Mouse (Mus musculus) hindbrain, embryonic 11.5 days (tissue): Measurements from ENCODE around the gene 2410137M14Rik. TPM values are rescaled to one million over a fixed set of nuclear protein-coding genes. Genes with fewer than 3 reads are reported as not detected.

Experiments used
- ATAC-seq: fragments of 200-750 bp; cut with Nextera tagmentation; 2 replicates; pipeline ENCODE4 v1.8.0; 2017; ENCODE audit warnings: mild to moderate bottlenecking, moderate TSS enrichment, moderate library complexity; ENCODE audit not compliant: low FRiP score
- DNase-seq: peaks from one replicate; pipeline ENCODE4 v3.0.0-alpha.2; 2015; ENCODE audit warnings: low spot score
- H3K27ac ChIP-seq: fragments of 300-500 bp; sonication (generic); 2 replicates; pipeline ENCODE4 v1.5.1; 2014; ENCODE audit warnings: mild to moderate bottlenecking, low read depth, low read length
- H3K27me3 ChIP-seq: fragments of 300-500 bp; sonication (generic); 2 replicates; pipeline ENCODE4 v1.6.1; 2014; ENCODE audit warnings: mild to moderate bottlenecking, low read length, moderate library complexity, mixed read lengths; ENCODE audit not compliant: control insufficient read depth, insufficient read depth
- H3K36me3 ChIP-seq: fragments of 300-500 bp; sonication (generic); 2 replicates; pipeline ENCODE4 v1.6.1; 2014; ENCODE audit warnings: mild to moderate bottlenecking, low read length, moderate library complexity, mixed read lengths; ENCODE audit not compliant: control insufficient read depth, insufficient read depth
- H3K4me1 ChIP-seq: fragments of 300-500 bp; sonication (generic); replicated peaks from 2 replicates; pipeline ENCODE4 v1.6.1; 2014; ENCODE audit warnings: low read length, mixed read lengths; ENCODE audit not compliant: control insufficient read depth, insufficient read depth
- H3K4me2 ChIP-seq: fragments of 300-500 bp; sonication (generic); replicated peaks from 2 replicates; pipeline ENCODE4 v1.6.1; 2014; ENCODE audit warnings: mild to moderate bottlenecking, low read depth, low read length
- H3K4me3 ChIP-seq: fragments of 300-500 bp; sonication (generic); 2 replicates; pipeline ENCODE4 v1.5.1; 2014; ENCODE audit warnings: low read depth, low read length
- H3K9ac ChIP-seq: fragments of 300-500 bp; sonication (generic); 2 replicates; pipeline ENCODE4 v1.6.1; 2014; ENCODE audit warnings: low read depth, low read length
- H3K9me3 ChIP-seq: fragments of 300-500 bp; sonication (generic); 2 replicates; pipeline ENCODE4 v1.6.1; 2016; ENCODE audit warnings: low read length; ENCODE audit not compliant: control insufficient read depth
- WGBS: fragments of 180-500 bp; shearing (Covaris S2); extraction: QIAGEN DNeasy Blood & Tissue Kit; methylation state at CpG from one replicate; pipeline ENCODE4 v1.1.7; 2014; 5-methylcytosine and 5-hydroxymethylcytosine counted together
- polyA plus RNA-seq: library from polyadenylated mRNA; unstranded; fragments of >200 nt; fragmentation: Nextera tagmentation; extraction: Ambion mirVana; gene quantifications from 2 replicates; pipeline ENCODE4 v1.2.1, GENCODE M21; 2014

Gene 2410137M14Rik
- polyA plus RNA-seq, 1 experiment from 2014 or later: not detected

GRCm38 (mm10) chr17:36989437-36989836 is 8.4 kb upstream of the 2410137M14Rik start, which contains the start of gene H2-M5:
TSS of gene H2-M5 (minus strand) at chr17:36989537.
- H3K27ac ChIP-seq: no peak within 1 kb of the TSS
- H3K4me3 ChIP-seq: no peak within 1 kb of the TSS
- H3K4me1 ChIP-seq: no peaks in the 10 kb centered on the region
- no peaks in the 10 kb centered on the region for H3K36me3 ChIP-seq
- WGBS: 26% methylated on average over 5 of the region's 5 CpGs
- H3K4me2 ChIP-seq: no peak within 1 kb of the TSS
- ATAC-seq: no peak
- H3K9me3 ChIP-seq: no peaks in the 10 kb centered on the region
- peaks cover 11% of the 10 kb centered on the region for H3K27me3 ChIP-seq
- no peak within 1 kb of the TSS for H3K9ac ChIP-seq
- DNase-seq: no peak

DNA sequence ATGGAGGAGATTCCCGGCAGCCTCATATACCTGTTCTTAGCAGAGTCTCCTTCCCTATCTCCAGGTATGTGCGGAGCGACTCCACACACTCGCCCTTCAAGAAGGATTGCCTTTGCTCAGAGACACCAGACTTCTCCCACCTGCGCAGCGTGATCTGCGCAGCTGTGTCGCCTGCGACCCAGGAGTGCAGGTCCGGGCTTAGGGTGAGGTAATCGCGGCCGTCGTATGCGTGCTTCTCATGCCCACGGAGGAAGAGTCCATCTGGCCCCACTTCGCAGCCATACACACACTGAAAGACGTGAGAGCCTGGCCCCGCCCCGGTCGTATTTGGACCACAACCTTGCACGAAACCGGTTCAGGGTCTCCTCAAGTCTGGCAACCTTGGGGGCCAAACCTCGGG is 7.4 kb upstream of the 2410137M14Rik start:
- H3K27me3 ChIP-seq: peaks cover 11% of the 10 kb centered on the region
- H3K9ac ChIP-seq: no peak overlapping the region
- H3K4me2 ChIP-seq: no peak overlapping the region
- H3K4me1 ChIP-seq: no peaks in the 10 kb centered on the region
- H3K9me3 ChIP-seq: no peaks in the 10 kb centered on the region
- DNase-seq (no peak), ATAC-seq (0 out of 2 replicates have a peak, but pooled peaks have one; percentile 40)
- no peak overlapping the region for H3K27ac ChIP-seq
- WGBS: 9% methylated on average over 24 of the region's 24 CpGs
- H3K36me3 ChIP-seq: no peaks in the 10 kb centered on the region
- no peak overlapping the region for H3K4me3 ChIP-seq

GRCm38 (mm10) chr17:36982253-36983155 is 1.5 kb upstream of the 2410137M14Rik start:
- no peak overlapping the region for H3K27ac ChIP-seq
- 38% methylated on average over 5 of the region's 5 CpGs for WGBS
- DNase-seq: no peak

GRCm38 (mm10) chr17:36981845-36982244 is 808 bp upstream of the 2410137M14Rik start:
- H3K9me3 ChIP-seq: no peaks in the 10 kb centered on the region
- DNase-seq (peak; percentile 25), ATAC-seq (no peak)
- no peaks in the 10 kb centered on the region for H3K27me3 ChIP-seq
- H3K27ac ChIP-seq: no peak overlapping the region
- H3K4me1 ChIP-seq: no peaks in the 10 kb centered on the region
- H3K9ac ChIP-seq: no peak overlapping the region
- H3K4me3 ChIP-seq: no peak overlapping the region
- H3K4me2 ChIP-seq: no peak overlapping the region
- H3K36me3 ChIP-seq: no peaks in the 10 kb centered on the region
- WGBS: 16% methylated on average over 4 of the region's 4 CpGs

More at GRCm38 (mm10) chr17:36982253-36983155, 1.5 kb upstream of the 2410137M14Rik start:
- Histone ChIP-seq H3K4me3 (no peak overlapping the region), H3K9ac (no peak overlapping the region), H3K27me3 (no peaks in the 10 kb centered on the region), H3K9me3 (no peaks in the 10 kb centered on the region), H3K36me3 (no peaks in the 10 kb centered on the region), H3K4me1 (no peaks in the 10 kb centered on the region), H3K4me2 (no peak overlapping the region)
- no peak for ATAC-seq

DNA sequence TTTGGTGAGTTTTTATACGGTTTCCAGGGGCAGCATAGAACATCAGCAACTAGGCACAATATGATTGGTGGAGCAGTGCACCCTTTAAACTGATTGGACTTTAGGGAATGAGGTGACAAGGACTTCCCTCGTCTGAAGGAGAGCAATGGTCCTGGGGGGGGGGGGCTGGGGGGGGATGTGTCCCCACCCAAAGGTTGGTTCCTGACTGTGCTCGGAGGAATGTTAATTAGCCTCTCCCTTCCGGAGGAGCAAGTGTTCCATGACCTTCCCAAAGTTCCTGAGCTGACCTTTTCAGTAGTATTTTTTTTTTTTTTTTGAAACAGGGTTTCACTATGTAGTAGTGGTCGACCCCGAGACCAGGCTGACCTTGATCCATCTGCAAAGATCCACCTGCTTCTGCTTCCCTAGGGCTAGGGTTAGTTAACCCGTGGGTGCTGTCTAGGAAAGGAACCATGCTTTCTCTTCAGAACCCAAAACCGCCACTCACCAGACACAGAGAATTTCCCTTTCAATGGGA is 7.7 kb downstream of the 2410137M14Rik start:
- 76% methylated on average over 8 of the region's 8 CpGs for WGBS
- no peak overlapping the region for H3K27ac ChIP-seq
- no peak for ATAC-seq
- no peak overlapping the region for H3K4me2 ChIP-seq
- DNase-seq: no peak
- no peaks in the 10 kb centered on the region for H3K4me1 ChIP-seq
- no peak overlapping the region for H3K9ac ChIP-seq
- H3K36me3 ChIP-seq: no peaks in the 10 kb centered on the region
- H3K4me3 ChIP-seq: no peak overlapping the region
- no peaks in the 10 kb centered on the region for H3K27me3 ChIP-seq
- H3K9me3 ChIP-seq: no peaks in the 10 kb centered on the region

- Histone ChIP-seq H3K4me3 (no peak overlapping the region), H3K9me3 (no peaks in the 10 kb centered on the region), H3K9ac (no peak overlapping the region), H3K27ac (no peak overlapping the region), H3K36me3 (no peaks in the 10 kb centered on the region), H3K27me3 (no peaks in the 10 kb centered on the region), H3K4me1 (no peaks in the 10 kb centered on the region), H3K4me2 (no peak overlapping the region)
- no peak for ATAC-seq
- 91% methylated on average over 3 of the region's 3 CpGs for WGBS
- no peak for DNase-seq
Observed at GRCm38 (mm10) chr17:36972791-36973190, 8.2 kb downstream of the 2410137M14Rik start.

DNA sequence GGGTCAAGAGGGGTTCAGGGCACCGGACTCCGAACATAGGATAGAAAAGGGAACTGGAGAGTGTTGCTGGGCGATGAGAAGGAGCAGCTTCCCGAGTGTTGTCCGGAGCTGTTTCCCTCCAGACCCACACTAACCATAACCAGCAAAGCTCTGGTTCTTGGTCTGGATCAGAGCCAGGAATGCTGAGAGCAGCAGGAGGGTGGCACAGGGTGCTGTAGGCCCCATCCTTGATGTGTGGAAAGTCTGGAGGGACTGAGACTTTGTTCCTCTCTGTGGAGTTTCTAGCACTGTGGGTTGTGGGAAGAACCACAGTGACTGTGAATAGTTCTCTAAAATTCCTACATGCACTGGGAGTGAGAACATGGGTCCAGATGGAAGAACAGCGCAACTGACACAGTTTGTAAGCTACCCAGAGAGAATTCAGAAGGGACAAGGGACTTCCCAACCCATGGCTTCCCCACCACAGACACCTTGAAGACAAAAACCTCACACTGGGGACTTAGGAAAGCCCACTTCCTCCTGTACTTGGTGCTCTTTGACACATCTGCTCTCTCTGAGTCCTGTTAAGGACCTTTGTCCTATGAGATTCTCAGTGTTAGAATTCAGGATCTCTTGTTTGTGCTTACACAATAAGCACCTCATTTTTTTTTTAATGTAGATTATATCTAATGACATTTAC is 9.7 kb downstream of the 2410137M14Rik start:
- Histone ChIP-seq H3K4me1 (no peaks in the 10 kb centered on the region), H3K27me3 (no peaks in the 10 kb centered on the region), H3K4me3 (no peak overlapping the region), H3K4me2 (no peak overlapping the region), H3K36me3 (no peaks in the 10 kb centered on the region), H3K9me3 (no peaks in the 10 kb centered on the region), H3K27ac (no peak overlapping the region), H3K9ac (no peak overlapping the region)
- WGBS: 86% methylated on average over 6 of the region's 6 CpGs
- ATAC-seq: no peak
- DNase-seq: no peak

GRCm38 (mm10) chr17:36970316-36970890 is 10.6 kb downstream of the 2410137M14Rik start:
- ATAC-seq (no peak), DNase-seq (no peak)
- H3K27ac ChIP-seq: no peak overlapping the region
- H3K27me3 ChIP-seq: no peaks in the 10 kb centered on the region
- no peaks in the 10 kb centered on the region for H3K4me1 ChIP-seq
- no peaks in the 10 kb centered on the region for H3K9me3 ChIP-seq
- H3K9ac ChIP-seq: no peak overlapping the region
- no peaks in the 10 kb centered on the region for H3K36me3 ChIP-seq
- no peak overlapping the region for H3K4me2 ChIP-seq
- WGBS: 87% methylated on average over 14 of the region's 14 CpGs
- H3K4me3 ChIP-seq: no peak overlapping the region
